Mouse (Mus musculus): ENCODE results near the gene Itih1. TPM values are rescaled to one million over a fixed set of nuclear protein-coding genes. Genes with fewer than 3 reads are reported as not detected.

Itih1 gene
- polyA plus RNA-seq, 1 experiment from 2014 or later: not detected

DNA sequence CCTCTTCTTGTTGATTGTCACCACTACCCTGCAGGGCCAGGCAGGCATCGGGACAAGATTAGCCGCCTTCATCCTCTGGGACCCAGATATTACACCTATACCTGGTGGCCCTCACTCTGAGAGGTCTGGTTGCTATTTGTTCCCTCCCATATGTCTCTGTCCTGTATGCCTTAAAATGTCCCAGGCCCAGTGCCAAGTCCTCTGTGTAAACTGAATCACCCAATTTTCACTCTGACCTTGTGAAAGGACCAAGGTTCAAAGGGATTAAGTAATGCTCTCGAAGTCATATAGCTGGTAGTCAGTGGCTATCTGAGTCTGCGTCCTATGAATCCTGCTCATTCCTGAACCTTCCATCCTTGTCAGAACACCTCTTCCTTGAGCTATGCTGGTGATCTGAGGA is 12.7 kb downstream of the Itih1 start:
- Histone ChIP-seq H3K9ac (replicated peaks) (no peak overlapping the region), H3K4me1 (no peaks in the 10 kb centered on the region), H3K27me3 (no peaks in the 10 kb centered on the region), H3K4me3 (no peak overlapping the region), H3K4me2 (replicated peaks) (no peak overlapping the region), H3K27ac (replicated peaks) (no peak overlapping the region), H3K9me3 (no peaks in the 10 kb centered on the region), H3K36me3 (no peaks in the 10 kb centered on the region)
- ATAC-seq (ENCODE audit: low FRiP score, low read depth): no peak
- 86% methylated on average over 4 of the region's 4 CpGs for WGBS

DNA sequence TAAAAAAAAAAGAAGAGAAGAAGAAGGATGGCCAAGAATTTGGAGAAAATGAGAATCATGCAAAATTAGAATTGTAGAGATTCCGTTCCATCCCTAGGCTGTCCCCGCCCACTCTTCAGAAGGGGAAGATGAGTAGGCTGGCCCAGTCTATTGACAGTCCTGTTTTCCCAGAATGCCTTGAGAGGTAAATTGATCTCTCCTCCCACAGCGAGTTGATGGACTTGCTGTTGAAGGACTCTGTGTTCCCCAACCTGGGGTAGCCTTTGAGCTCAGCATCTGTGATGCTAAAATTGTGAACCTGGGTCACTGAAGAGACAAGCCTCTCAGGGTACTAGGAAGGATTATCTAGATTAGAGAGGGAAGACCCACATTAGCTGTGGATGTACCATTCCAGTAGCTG is 17.6 kb downstream of the Itih1 start:
- WGBS: 98% methylated on average over 3 of the region's 3 CpGs
- Histone ChIP-seq H3K4me2 (replicated peaks) (no peak overlapping the region), H3K9me3 (no peaks in the 10 kb centered on the region), H3K27ac (replicated peaks) (no peak overlapping the region), H3K36me3 (no peaks in the 10 kb centered on the region), H3K4me1 (no peaks in the 10 kb centered on the region), H3K9ac (replicated peaks) (no peak overlapping the region), H3K27me3 (no peaks in the 10 kb centered on the region), H3K4me3 (no peak overlapping the region)
- no peak for ATAC-seq (ENCODE audit: low FRiP score, low read depth)

DNA sequence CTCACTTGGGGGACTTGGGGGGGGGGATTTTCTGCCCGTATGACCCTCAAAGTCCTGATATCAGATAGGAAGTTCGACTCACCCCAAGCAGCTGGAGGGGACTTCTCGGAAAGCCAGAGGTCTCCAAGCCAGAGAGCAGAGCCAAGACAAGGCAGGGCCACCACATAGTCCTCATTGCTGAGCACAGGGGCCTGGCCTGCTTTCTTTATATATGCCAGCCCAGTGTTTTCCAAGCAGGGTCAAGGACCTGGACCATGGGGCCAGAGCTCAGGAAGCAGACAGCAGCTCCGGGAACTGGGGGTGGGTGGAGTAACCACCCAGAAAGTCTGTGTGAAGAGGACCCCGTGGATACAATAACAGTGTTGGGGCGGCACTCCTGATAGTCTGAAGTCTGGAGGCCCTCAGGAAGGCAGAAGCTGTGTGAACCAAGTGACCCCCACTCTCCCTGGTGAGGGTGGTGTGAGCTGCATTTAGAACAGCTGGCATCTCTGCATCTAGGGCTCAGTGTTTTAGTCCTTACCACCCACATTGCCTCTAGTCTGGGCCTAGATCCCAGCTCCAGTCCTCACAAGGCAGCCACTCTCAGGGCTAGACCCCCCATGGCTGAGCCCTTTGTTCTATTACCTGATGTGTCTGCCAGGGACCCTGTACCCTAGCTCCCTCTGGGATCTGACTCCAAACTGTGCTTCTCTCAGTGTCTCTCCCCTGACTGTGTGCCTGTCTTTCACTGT is 19.5 kb downstream of the Itih1 start, which contains the start of gene Itih3:
Itih3 (minus strand) TSS at position 386 of the 731 bp plus-strand sequence.
- Histone ChIP-seq H3K4me2 (replicated peaks) (no peak within 1 kb of the TSS), H3K9ac (replicated peaks) (no peak within 1 kb of the TSS), H3K27me3 (no peaks in the 10 kb centered on the region), H3K27ac (replicated peaks) (no peak within 1 kb of the TSS), H3K4me3 (no peak within 1 kb of the TSS), H3K9me3 (no peaks in the 10 kb centered on the region), H3K4me1 (no peaks in the 10 kb centered on the region), H3K36me3 (no peaks in the 10 kb centered on the region)
- no peak for ATAC-seq (ENCODE audit: low FRiP score, low read depth)
- WGBS: 72% methylated on average over 6 of the region's 6 CpGs

DNA sequence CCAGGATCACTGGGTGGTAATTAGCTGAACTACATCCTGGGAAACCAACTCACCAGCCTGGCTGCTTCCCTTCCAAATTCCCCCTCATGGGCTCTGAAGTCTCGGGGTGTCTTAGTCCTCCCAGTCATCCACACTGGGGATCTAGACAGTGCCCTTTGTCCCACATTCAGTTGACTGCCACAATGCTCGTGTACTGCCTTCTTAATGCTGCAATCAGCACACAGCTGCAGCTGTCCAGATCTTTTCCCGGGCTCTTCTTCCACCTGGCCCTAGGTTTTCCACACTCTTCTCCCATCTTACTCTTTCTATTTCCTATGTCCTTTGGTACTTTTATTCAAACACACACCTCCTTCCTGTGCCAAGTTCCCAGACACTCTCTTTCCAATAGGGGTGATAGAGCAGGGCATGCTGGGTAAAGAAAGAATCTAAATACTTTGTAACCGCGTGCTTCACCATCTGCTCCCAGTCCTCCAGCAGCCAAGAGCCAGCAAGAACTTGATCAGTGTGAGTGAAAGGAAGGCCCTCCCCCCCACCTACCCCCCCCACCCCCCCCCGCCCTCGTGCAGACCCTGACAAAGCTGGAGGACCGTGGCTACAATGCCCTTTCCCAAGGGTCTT is 20.9 kb downstream of the Itih1 start:
- Histone ChIP-seq H3K9ac (replicated peaks) (no peak overlapping the region), H3K4me2 (replicated peaks) (no peak overlapping the region), H3K4me1 (no peaks in the 10 kb centered on the region), H3K27me3 (no peaks in the 10 kb centered on the region), H3K36me3 (no peaks in the 10 kb centered on the region), H3K4me3 (no peak overlapping the region), H3K27ac (replicated peaks) (no peak overlapping the region), H3K9me3 (no peaks in the 10 kb centered on the region)
- no peak for ATAC-seq (ENCODE audit: low FRiP score, low read depth)
- 58% methylated on average over 8 of the region's 8 CpGs for WGBS

DNA sequence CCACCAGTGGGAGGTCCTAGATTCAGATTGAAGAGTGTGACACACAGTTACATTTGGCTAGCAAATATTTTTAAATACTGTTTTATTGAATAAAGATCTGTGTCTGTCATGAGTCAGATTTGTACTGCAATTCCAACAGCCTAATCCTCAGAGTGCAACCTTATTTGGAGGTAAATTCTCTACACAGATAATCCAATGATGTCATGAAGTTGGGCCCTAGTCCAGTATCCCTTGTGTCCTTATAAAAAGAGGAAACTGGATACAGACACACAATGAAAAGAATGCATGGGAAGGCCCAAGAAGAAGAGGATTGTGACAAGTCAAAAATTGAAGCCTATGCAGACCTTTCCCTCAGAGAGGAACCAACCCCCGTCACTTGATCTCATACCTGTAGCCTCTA is 26.6 kb downstream of the Itih1 start:
- 90% methylated on average over 1 of the region's 1 CpGs for WGBS
- Histone ChIP-seq H3K4me3 (no peak overlapping the region), H3K36me3 (no peaks in the 10 kb centered on the region)

DNA sequence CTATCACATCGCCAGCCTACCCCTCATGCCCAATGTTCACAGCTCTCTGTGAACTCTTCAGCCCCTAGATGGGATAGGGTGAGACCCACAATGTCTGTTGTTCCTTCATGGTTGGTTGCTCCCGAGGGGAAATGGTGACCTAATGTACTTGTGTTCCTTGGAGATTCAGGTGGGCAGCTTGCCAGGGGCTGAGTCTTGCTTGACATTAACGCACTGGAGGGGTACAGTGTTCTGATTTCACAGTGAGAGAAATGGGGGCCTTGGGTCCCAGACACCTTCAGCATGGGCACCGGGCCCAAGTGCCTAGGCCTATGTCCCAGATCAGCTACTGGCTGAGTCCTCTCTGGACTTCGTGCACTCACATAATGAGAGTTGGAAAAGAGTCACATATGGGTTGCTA is 29.7 kb downstream of the Itih1 start:
- H3K9me3 ChIP-seq: no peaks in the 10 kb centered on the region
- H3K27ac ChIP-seq (replicated peaks): no peak overlapping the region
- H3K4me1 ChIP-seq: no peaks in the 10 kb centered on the region
- 89% methylated on average over 5 of the region's 5 CpGs for WGBS
- no peak for ATAC-seq (ENCODE audit: low FRiP score, low read depth)
- no peak overlapping the region for H3K9ac ChIP-seq (replicated peaks)
- no peaks in the 10 kb centered on the region for H3K27me3 ChIP-seq
- H3K4me2 ChIP-seq (replicated peaks): no peak overlapping the region
- H3K36me3 ChIP-seq: no peaks in the 10 kb centered on the region
- H3K4me3 ChIP-seq: no peak overlapping the region

More for the DNA sequence above, 26.6 kb downstream of the Itih1 start:
- Histone ChIP-seq H3K4me2 (replicated peaks) (no peak overlapping the region), H3K27me3 (no peaks in the 10 kb centered on the region), H3K27ac (replicated peaks) (no peak overlapping the region), H3K4me1 (no peaks in the 10 kb centered on the region), H3K9ac (replicated peaks) (no peak overlapping the region), H3K9me3 (no peaks in the 10 kb centered on the region)
- no peak for ATAC-seq (ENCODE audit: low FRiP score, low read depth)

DNA sequence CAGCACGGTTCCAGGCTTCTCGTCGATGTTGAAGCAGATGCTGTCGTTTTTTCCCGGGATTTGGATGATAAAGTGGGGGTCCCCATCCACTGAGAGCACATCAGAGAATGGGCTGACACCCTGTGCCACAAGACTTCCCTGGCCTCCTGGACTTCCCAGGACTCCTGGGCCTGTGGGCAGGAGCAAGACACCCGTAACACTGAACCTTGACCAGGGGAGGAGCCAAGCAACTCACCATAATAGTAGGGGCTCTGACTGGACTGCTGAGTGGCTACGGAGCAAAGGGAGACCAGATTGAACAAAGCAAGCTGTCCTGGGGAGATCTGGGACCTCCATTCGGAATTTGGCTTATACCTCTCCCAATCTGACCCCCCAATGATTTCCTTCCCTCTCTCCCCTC is 30.4 kb downstream of the Itih1 start:
- H3K4me3 ChIP-seq: no peak overlapping the region
- no peaks in the 10 kb centered on the region for H3K9me3 ChIP-seq
- H3K27me3 ChIP-seq: no peaks in the 10 kb centered on the region
- no peak overlapping the region for H3K27ac ChIP-seq (replicated peaks)
- H3K4me2 ChIP-seq (replicated peaks): no peak overlapping the region
- WGBS: 77% methylated on average over 8 of the region's 8 CpGs
- H3K36me3 ChIP-seq: no peaks in the 10 kb centered on the region
- no peak overlapping the region for H3K9ac ChIP-seq (replicated peaks)
- H3K4me1 ChIP-seq: no peaks in the 10 kb centered on the region
- ATAC-seq (ENCODE audit: low FRiP score, low read depth): no peak

DNA sequence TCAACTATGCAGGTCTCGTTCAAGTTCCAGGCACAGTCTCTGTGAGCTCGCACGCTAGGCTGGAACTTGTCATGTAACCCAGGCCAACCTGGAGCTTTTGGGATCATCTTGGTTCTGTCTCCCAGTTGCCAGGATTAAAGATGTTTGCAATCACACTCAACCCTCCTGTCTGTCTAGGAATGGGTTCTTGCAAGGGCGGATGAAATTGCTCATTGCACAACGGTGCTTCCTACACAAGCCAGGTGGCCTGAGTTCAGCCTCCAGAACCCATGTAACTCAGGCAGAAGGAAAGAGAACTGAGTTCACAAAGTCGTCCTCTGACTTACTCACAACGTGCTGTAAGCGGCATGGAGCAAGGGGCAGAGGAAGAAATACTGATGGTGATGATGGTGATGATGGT is 31.9 kb downstream of the Itih1 start:
- H3K4me3 ChIP-seq: no peak overlapping the region
- 90% methylated on average over 8 of the region's 8 CpGs for WGBS
- no peak for ATAC-seq (ENCODE audit: low FRiP score, low read depth)

DNA sequence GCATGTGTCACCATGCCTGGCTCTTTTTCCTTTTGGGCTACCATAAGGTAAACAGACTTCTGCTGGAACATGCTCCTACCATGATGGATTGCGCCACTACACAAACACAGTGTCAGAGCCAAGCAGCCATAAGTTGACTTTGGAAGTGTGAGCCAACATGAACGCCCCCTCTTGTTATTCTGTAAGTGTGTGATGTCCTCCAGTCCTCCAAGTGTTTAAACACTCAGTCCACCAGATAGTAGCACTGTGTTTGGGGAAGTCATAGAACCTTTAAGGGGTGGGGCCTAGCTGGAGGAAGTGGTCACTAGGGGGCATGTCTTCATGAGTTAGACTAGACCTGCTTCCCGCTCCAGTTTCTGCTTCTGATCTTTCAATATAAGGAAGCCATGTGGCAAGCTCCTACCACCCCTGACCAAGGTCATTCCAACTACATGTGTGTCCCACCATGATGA is 35.2 kb downstream of the Itih1 start:
- no peak for ATAC-seq (ENCODE audit: low FRiP score, low read depth)
- H3K4me3 ChIP-seq: no peak overlapping the region
- H3K9me3 ChIP-seq: no peaks in the 10 kb centered on the region
- H3K9ac ChIP-seq (replicated peaks): no peak overlapping the region
- no peaks in the 10 kb centered on the region for H3K36me3 ChIP-seq
- H3K27ac ChIP-seq (replicated peaks): no peak overlapping the region
- no peaks in the 10 kb centered on the region for H3K4me1 ChIP-seq
- no peak overlapping the region for H3K4me2 ChIP-seq (replicated peaks)
- H3K27me3 ChIP-seq: no peaks in the 10 kb centered on the region
- WGBS: 90% methylated on average over 3 of the region's 3 CpGs

More for the DNA sequence above, 31.9 kb downstream of the Itih1 start:
- Histone ChIP-seq H3K9ac (replicated peaks) (no peak overlapping the region), H3K27me3 (no peaks in the 10 kb centered on the region), H3K36me3 (no peaks in the 10 kb centered on the region), H3K27ac (replicated peaks) (no peak overlapping the region), H3K4me1 (no peaks in the 10 kb centered on the region), H3K4me2 (replicated peaks) (no peak overlapping the region), H3K9me3 (no peaks in the 10 kb centered on the region)

DNA sequence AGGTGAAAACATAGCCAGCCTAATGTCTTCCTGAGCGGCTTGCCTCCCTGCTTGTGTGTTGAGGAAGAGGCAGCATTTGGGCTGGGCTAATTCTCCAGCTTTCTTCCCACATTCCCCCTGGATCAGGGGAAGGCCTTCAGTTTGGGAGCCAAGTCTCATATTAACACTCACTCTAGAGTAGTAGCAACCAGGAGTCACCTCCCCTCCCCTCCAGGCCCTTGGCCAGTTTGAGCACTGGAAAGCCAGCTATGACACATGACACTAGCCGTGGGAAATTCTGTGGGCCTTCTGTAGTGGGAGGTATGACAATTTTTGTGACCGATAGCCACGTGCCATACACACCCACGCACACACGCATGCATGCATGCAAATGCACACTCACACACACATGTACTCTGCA is 37.1 kb downstream of the Itih1 start:
- WGBS: 92% methylated on average over 6 of the region's 6 CpGs

DNA sequence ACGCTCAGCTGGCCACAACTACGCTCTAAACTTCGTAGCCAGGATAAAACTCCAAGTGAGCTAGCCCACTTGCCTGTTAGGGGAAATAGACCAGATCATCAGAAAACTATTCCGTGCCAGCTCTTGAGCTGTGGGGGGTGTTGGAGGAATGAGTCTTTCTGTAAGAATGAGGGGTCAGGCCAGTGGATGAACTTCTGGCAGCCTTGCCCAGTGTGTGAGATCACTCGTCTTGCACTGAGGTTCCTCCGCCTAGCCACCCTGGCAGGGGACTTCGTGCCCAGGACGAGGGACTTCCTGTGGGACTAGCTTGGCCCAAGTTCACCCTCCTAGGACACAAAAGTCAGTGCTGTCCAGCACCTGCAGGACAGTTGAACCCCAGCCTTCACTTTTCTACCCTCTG is 38.8 kb downstream of the Itih1 start:
- Histone ChIP-seq H3K4me1 (peaks cover 3% of the 10 kb centered on the region; the same call in 1 of the 2 replicates), H3K36me3 (no peaks in the 10 kb centered on the region), H3K27me3 (no peaks in the 10 kb centered on the region), H3K9ac (replicated peaks) (no peak overlapping the region), H3K4me3 (no peak overlapping the region), H3K4me2 (replicated peaks) (no peak overlapping the region), H3K9me3 (no peaks in the 10 kb centered on the region), H3K27ac (replicated peaks) (no peak overlapping the region)
- WGBS: 85% methylated on average over 8 of the region's 8 CpGs
- ATAC-seq (ENCODE audit: low FRiP score, low read depth): no peak

More for the DNA sequence above, 37.1 kb downstream of the Itih1 start:
- no peak overlapping the region for H3K4me2 ChIP-seq (replicated peaks)
- no peak for ATAC-seq (ENCODE audit: low FRiP score, low read depth)
- no peak overlapping the region for H3K4me3 ChIP-seq
- H3K27me3 ChIP-seq: no peaks in the 10 kb centered on the region
- H3K9ac ChIP-seq (replicated peaks): no peak overlapping the region
- no peak overlapping the region for H3K27ac ChIP-seq (replicated peaks)
- H3K36me3 ChIP-seq: no peaks in the 10 kb centered on the region
- H3K4me1 ChIP-seq: no peaks in the 10 kb centered on the region
- no peaks in the 10 kb centered on the region for H3K9me3 ChIP-seq

DNA sequence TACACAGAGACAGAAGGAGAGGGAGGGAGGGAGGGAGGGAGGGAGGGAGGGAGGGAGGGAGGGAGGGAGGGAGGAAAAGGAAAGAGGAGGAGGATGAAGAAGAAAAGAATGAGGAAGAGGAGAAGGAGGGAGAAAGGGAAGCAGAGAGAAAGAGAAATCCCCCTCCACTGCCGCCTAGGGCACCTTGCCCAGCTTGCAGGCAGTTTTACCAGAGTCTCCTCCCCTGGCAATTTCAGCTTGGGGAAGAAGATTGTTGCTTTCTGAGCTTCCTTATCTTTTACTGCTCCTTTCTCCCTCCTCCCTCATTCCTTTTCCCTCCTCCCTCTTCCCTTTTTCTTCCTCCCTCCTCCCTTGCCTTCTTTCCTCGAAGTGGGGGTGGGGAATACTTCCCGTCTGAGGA is 40.1 kb downstream of the Itih1 start:
- peaks cover 3% of the 10 kb centered on the region; the same call in 1 of the 2 replicates for H3K4me1 ChIP-seq
- no peak for ATAC-seq (ENCODE audit: low FRiP score, low read depth)
- no peaks in the 10 kb centered on the region for H3K27me3 ChIP-seq
- no peaks in the 10 kb centered on the region for H3K36me3 ChIP-seq
- no peak overlapping the region for H3K27ac ChIP-seq (replicated peaks)
- H3K9me3 ChIP-seq: no peaks in the 10 kb centered on the region
- no peak overlapping the region for H3K4me2 ChIP-seq (replicated peaks)
- 86% methylated on average over 3 of the region's 3 CpGs for WGBS
- H3K4me3 ChIP-seq: no peak overlapping the region
- no peak overlapping the region for H3K9ac ChIP-seq (replicated peaks)

Data from midbrain, embryonic 12.5 days (tissue).